Mouse (Mus musculus) myocyte (in vitro differentiated cells): Measurements from ENCODE around the gene Rplp2. TPM values are rescaled to one million over a fixed set of nuclear protein-coding genes. Genes with fewer than 3 reads are reported as not detected.
A peak's percentile ranks its signal among the peaks of the same experiment; 100 is the strongest.

Experiments
- H3K27me3 ChIP-seq: one replicate; pipeline ENCODE4 v1.6.1; 2011; ENCODE audit not compliant: control insufficient read depth, insufficient read depth, insufficient read length
- H3K36me3 ChIP-seq: one replicate; pipeline ENCODE4 v1.6.1; 2011; ENCODE audit not compliant: control insufficient read depth, insufficient read depth
- H3K4me2 ChIP-seq: one replicate; pipeline ENCODE4 v1.6.1; 2011; ENCODE audit warnings: low read depth, control low read depth
- H3K4me3 ChIP-seq: one replicate; pipeline ENCODE4 v1.5.1; 2011; ENCODE audit warnings: mild to moderate bottlenecking, control low read depth, moderate library complexity
- H3K79me2 ChIP-seq: one replicate; pipeline ENCODE4 v1.6.1; 2011; ENCODE audit not compliant: control insufficient read depth, insufficient read depth
- H3ac ChIP-seq: one replicate; pipeline ENCODE4 v1.6.1; 2011; ENCODE audit not compliant: control insufficient read depth, insufficient read length
- CEBPB ChIP-seq: IDR thresholded peaks from 2 replicates; pipeline ENCODE4 v1.6.1; 2011; ENCODE audit warnings: mild to moderate bottlenecking, moderate library complexity; ENCODE audit not compliant: poor library complexity, insufficient read depth, severe bottlenecking
- E2F4 ChIP-seq: IDR thresholded peaks from one replicate; pipeline ENCODE4 v1.6.1; 2011; ENCODE audit warnings: mild to moderate bottlenecking, control low read depth, moderate library complexity; ENCODE audit not compliant: insufficient read depth
- MAX ChIP-seq: IDR thresholded peaks from one replicate; pipeline ENCODE4 v1.6.1; 2011; ENCODE audit warnings: low read depth, mild to moderate bottlenecking, control low read depth
- MYOD1 ChIP-seq, 3 experiments: IDR thresholded peaks; one replicate each; pipeline ENCODE4 v1.6.1; 2011; ENCODE audit warnings: control low read depth in 2 of 3, low read depth in 2 of 3, mild to moderate bottlenecking in 2 of 3, moderate library complexity in 1 of 3; ENCODE audit not compliant: insufficient read length in 2 of 3, control insufficient read depth in 1 of 3
- MYOG ChIP-seq, 3 experiments: IDR thresholded peaks; one replicate each; pipeline ENCODE4 v1.6.1; 2011; ENCODE audit warnings: control low read depth in 2 of 3, low read depth in 2 of 3, mild to moderate bottlenecking in 2 of 3; ENCODE audit not compliant: insufficient read length in 2 of 3, control insufficient read depth in 1 of 3, insufficient read depth in 1 of 3
- POLR2A ChIP-seq: IDR thresholded peaks from one replicate; pipeline ENCODE4 v1.6.1; 2011; ENCODE audit warnings: low read depth, mild to moderate bottlenecking, control low read depth, moderate library complexity; ENCODE audit not compliant: insufficient read length
- POLR2AphosphoS2 ChIP-seq: IDR thresholded peaks from one replicate; pipeline ENCODE4 v1.6.1; 2011; ENCODE audit warnings: low read depth, control low read depth; ENCODE audit not compliant: insufficient read length
- REST ChIP-seq: IDR thresholded peaks from one replicate; pipeline ENCODE4 v1.6.1; 2011; ENCODE audit warnings: mild to moderate bottlenecking, control low read depth, moderate library complexity; ENCODE audit not compliant: insufficient read depth, insufficient read length
- SRF ChIP-seq: IDR thresholded peaks from one replicate; pipeline ENCODE4 v1.6.1; 2011; ENCODE audit warnings: low read depth; ENCODE audit not compliant: control insufficient read depth, insufficient read length
- TCF12 ChIP-seq: IDR thresholded peaks from one replicate; pipeline ENCODE4 v1.6.1; 2011; ENCODE audit warnings: mild to moderate bottlenecking, control low read depth; ENCODE audit not compliant: poor library complexity, insufficient read depth, severe bottlenecking
- TCF3 ChIP-seq: IDR thresholded peaks from one replicate; pipeline ENCODE4 v1.6.1; 2011; ENCODE audit warnings: low read depth, control low read depth; ENCODE audit not compliant: insufficient read length
- USF1 ChIP-seq: IDR thresholded peaks from one replicate; pipeline ENCODE4 v1.6.1; 2011; ENCODE audit warnings: low read depth, mild to moderate bottlenecking, control low read depth, moderate library complexity
- polyA plus RNA-seq: library from polyadenylated mRNA; unstranded; fragments of >200 nt; fragmentation: generic; extraction: Trizol; gene quantifications from one replicate; pipeline ENCODE4 v1.2.1, GENCODE M21; 2012; ENCODE audit warnings: missing spikeins

Rplp2 gene
- polyA plus RNA-seq, 1 experiment, result 5,265 TPM

GRCm38 (mm10) chr7:141465388-141466044, 18.3 kb downstream of the Rplp2 start:
- H3ac ChIP-seq, result no peak overlapping the region
- peaks cover 16% of the 10 kb centered on the region for H3K79me2 ChIP-seq
- H3K36me3 ChIP-seq, result peaks cover under 1% of the 10 kb centered on the region
- no peaks in the 10 kb centered on the region for H3K27me3 ChIP-seq
- peak; percentile 23 for TF ChIP-seq TCF3
- TF ChIP-seq MYOG (IDR thresholded peaks at IDR 0.05; ENCODE audit: control insufficient read depth in 1 of 3, insufficient read depth in 1 of 3, insufficient read length in 2 of 3, low read depth in 2 of 3), result no peak
- peak in 2 of 3 experiments; percentile 47 to 59 for TF ChIP-seq MYOD1 (IDR thresholded peaks at IDR 0.05; ENCODE audit: control insufficient read depth in 1 of 3, insufficient read length in 2 of 3, low read depth in 2 of 3)
- no peak for TF ChIP-seq REST
- H3K4me3 ChIP-seq, result peak overlapping the region; percentile 84
- peak overlapping the region; percentile 96 for H3K4me2 ChIP-seq

- peak overlapping the region; percentile 96 for H3K4me2 ChIP-seq
- peaks cover 6% of the 10 kb centered on the region for H3K36me3 ChIP-seq
- H3ac ChIP-seq, result no peak overlapping the region
- H3K4me3 ChIP-seq, result peak overlapping the region; percentile 84
- no peak for TF ChIP-seq E2F4
- TF ChIP-seq POLR2A, result peak; percentile 50
- H3K79me2 ChIP-seq, result peaks cover 19% of the 10 kb centered on the region
- H3K27me3 ChIP-seq, result no peaks in the 10 kb centered on the region
Measured at GRCm38 (mm10) chr7:141466045-141466394, 18.9 kb downstream of the Rplp2 start.

- Histone ChIP-seq H3K36me3 (peaks cover 10% of the 10 kb centered on the region), H3K27me3 (no peaks in the 10 kb centered on the region), H3ac (peak overlapping the region; percentile 39), H3K4me3 (peak overlapping the region; percentile 84), H3K79me2 (peaks cover 25% of the 10 kb centered on the region), H3K4me2 (peak overlapping the region; percentile 96)
- no peak for TF ChIP-seq POLR2A
- no peak for TF ChIP-seq REST
- TF ChIP-seq MYOG (IDR thresholded peaks at IDR 0.05; ENCODE audit: control insufficient read depth in 1 of 3, insufficient read depth in 1 of 3, insufficient read length in 2 of 3, low read depth in 2 of 3), result no peak
- no peak for TF ChIP-seq TCF3
- no peak for TF ChIP-seq CEBPB
- no peak for TF ChIP-seq TCF12
- no peak for TF ChIP-seq E2F4
- no peak for TF ChIP-seq MYOD1 (IDR thresholded peaks at IDR 0.05; ENCODE audit: control insufficient read depth in 1 of 3, insufficient read length in 2 of 3, low read depth in 2 of 3)
- TF ChIP-seq USF1, result no peak
- no peak for TF ChIP-seq MAX
- TF ChIP-seq SRF, result no peak
- no peak for TF ChIP-seq POLR2AphosphoS2
Measured at GRCm38 (mm10) chr7:141466607-141467148, 19.5 kb downstream of the Rplp2 start.

- Histone ChIP-seq H3K36me3 (peaks cover 14% of the 10 kb centered on the region), H3K4me3 (peak within 1 kb of the TSS; percentile 84), H3K4me2 (peak within 1 kb of the TSS; percentile 96), H3K27me3 (no peaks in the 10 kb centered on the region), H3K79me2 (peaks cover 29% of the 10 kb centered on the region), H3ac (peak within 1 kb of the TSS; percentile 39)
- TF ChIP-seq POLR2A (peak; percentile 82), POLR2AphosphoS2 (peak; percentile 87), SRF (no peak), TCF12 (no peak)
Measured at GRCm38 (mm10) chr7:141467230-141468030, 20.3 kb downstream of the Rplp2 start, which contains the start of gene Cd151. Cd151 (plus strand) TSS chr7:141467392.

- Histone ChIP-seq H3K4me2 (peak overlapping the region; percentile 96), H3K79me2 (peaks cover 35% of the 10 kb centered on the region), H3K27me3 (no peaks in the 10 kb centered on the region), H3K36me3 (peaks cover 19% of the 10 kb centered on the region), H3ac (peak overlapping the region; percentile 39), H3K4me3 (peak overlapping the region; percentile 84)
- TF ChIP-seq SRF (no peak), E2F4 (no peak), USF1 (no peak), MAX (no peak), MYOG (IDR thresholded peaks at IDR 0.05; ENCODE audit: control insufficient read depth in 1 of 3, insufficient read depth in 1 of 3, insufficient read length in 2 of 3, low read depth in 2 of 3) (no peak), MYOD1 (IDR thresholded peaks at IDR 0.05; ENCODE audit: control insufficient read depth in 1 of 3, insufficient read length in 2 of 3, low read depth in 2 of 3) (no peak), TCF3 (no peak), TCF12 (no peak), CEBPB (no peak), POLR2AphosphoS2 (no peak), REST (no peak)
Measured at GRCm38 (mm10) chr7:141468164-141468521, 21.0 kb downstream of the Rplp2 start.
